Mouse (Mus musculus) CH12.LX (cell line): ENCODE results near the gene Cstb. TPM values are rescaled to one million over a fixed set of nuclear protein-coding genes. Genes with fewer than 3 reads are reported as not detected.
A peak's percentile ranks its signal among the peaks of the same experiment; 100 is the strongest.

Experiments used
- DNase-seq: peaks from one replicate; pipeline ENCODE4 v3.0.0-alpha.2; 2013; ENCODE audit errors: extremely low read depth
- H3K27ac ChIP-seq: 2 replicates; pipeline ENCODE4 v1.5.1; 2012; ENCODE audit warnings: low read depth, mild to moderate bottlenecking, control low read depth, moderate library complexity; ENCODE audit not compliant: insufficient read depth
- H3K27me3 ChIP-seq: replicated peaks from 2 replicates; pipeline ENCODE3; 2012; ENCODE audit warnings: inconsistent platforms
- H3K36me3 ChIP-seq, 2 experiments: replicated peaks in 1 of 2; 2 replicates each; pipeline versions ENCODE3 to v1.6.1; 2012; ENCODE audit warnings: inconsistent platforms in 1 of 2, low read length in 1 of 2, mild to moderate bottlenecking in 1 of 2, mixed read lengths in 1 of 2, moderate library complexity in 1 of 2; ENCODE audit not compliant: control insufficient read depth in 1 of 2, insufficient read depth in 1 of 2
- H3K4me1 ChIP-seq, 2 experiments: 2 replicates each; pipeline ENCODE4 v1.6.1; 2012; ENCODE audit warnings: inconsistent platforms in 1 of 2, moderate library complexity in 1 of 2; ENCODE audit not compliant: insufficient read depth in 2 of 2, control insufficient read depth in 1 of 2
- H3K4me2 ChIP-seq: 2 replicates; pipeline ENCODE4 v1.6.1; 2012; ENCODE audit warnings: low read depth, mild to moderate bottlenecking, control low read depth; ENCODE audit not compliant: poor library complexity, insufficient read depth, severe bottlenecking
- H3K4me3 ChIP-seq, 3 experiments: fragments of 150-350 bp in 1 of 3; sonication (generic) in 1 of 3; replicated peaks in 1 of 3; 2 replicates each; pipeline versions ENCODE3 to v1.5.1; 2011 to 2012; ENCODE audit warnings: low read depth in 2 of 3, low read length in 2 of 3, mild to moderate bottlenecking in 2 of 3, moderate library complexity in 2 of 3, control low read depth in 1 of 3, improper control_type of control experiment in 1 of 3, inconsistent platforms in 1 of 3, mixed read lengths in 1 of 3; ENCODE audit not compliant: poor library complexity in 1 of 3
- H3K79me2 ChIP-seq: replicated peaks from 2 replicates; pipeline ENCODE4 v1.6.1; 2012; ENCODE audit warnings: mild to moderate bottlenecking, moderate library complexity; ENCODE audit not compliant: control insufficient read depth, poor library complexity, insufficient read depth, severe bottlenecking; ENCODE audit errors: extremely low read depth
- H3K9ac ChIP-seq: 2 replicates; pipeline ENCODE4 v1.6.1; 2012; ENCODE audit warnings: low read depth, mild to moderate bottlenecking, control low read depth, moderate library complexity; ENCODE audit not compliant: insufficient read depth
- H3K9me3 ChIP-seq: replicated peaks from 2 replicates; pipeline ENCODE3; 2012; ENCODE audit warnings: low read length, inconsistent platforms, mixed read lengths
- BHLHE40 ChIP-seq: IDR thresholded peaks from 2 replicates; pipeline ENCODE4 v1.6.1; 2011; ENCODE audit warnings: mild to moderate bottlenecking, low read depth, low read length, improper control_type of control experiment
- CHD1 ChIP-seq: IDR thresholded peaks from 2 replicates; pipeline ENCODE4 v1.6.1; 2012; ENCODE audit warnings: low read depth, low read length, improper control_type of control experiment, inconsistent platforms
- CHD2 ChIP-seq: IDR thresholded peaks from 2 replicates; pipeline ENCODE4 v1.6.1; 2011; ENCODE audit warnings: low read length, improper control_type of control experiment
- EP300 ChIP-seq: IDR thresholded peaks from 2 replicates; pipeline ENCODE4 v1.6.1; 2011; ENCODE audit warnings: low read length, improper control_type of control experiment
- ETS1 ChIP-seq: conservative IDR thresholded peaks from 2 replicates; pipeline ENCODE4 v1.6.1; 2012; ENCODE audit warnings: low read depth, mild to moderate bottlenecking, inconsistent platforms, low read length, improper control_type of control experiment, moderate library complexity
- JUN ChIP-seq: IDR thresholded peaks from 2 replicates; pipeline ENCODE4 v1.6.1; 2011; ENCODE audit warnings: low read depth, mild to moderate bottlenecking, low read length, improper control_type of control experiment, moderate library complexity; ENCODE audit not compliant: insufficient read depth
- KAT2A ChIP-seq: IDR thresholded peaks from 2 replicates; pipeline ENCODE4 v1.6.1; 2012; ENCODE audit warnings: low read length, improper control_type of control experiment, inconsistent platforms; ENCODE audit not compliant: insufficient replicate concordance
- MAX ChIP-seq: IDR thresholded peaks from 2 replicates; pipeline ENCODE4 v1.6.1; 2011; ENCODE audit warnings: low read length, improper control_type of control experiment
- MEF2A ChIP-seq: IDR thresholded peaks from 2 replicates; pipeline ENCODE4 v1.6.1; 2014; ENCODE audit warnings: low read depth, mild to moderate bottlenecking, inconsistent platforms, low read length, improper control_type of control experiment, borderline replicate concordance
- NRF1 ChIP-seq: IDR thresholded peaks from 2 replicates; pipeline ENCODE4 v1.6.1; 2014; ENCODE audit warnings: low read depth, mild to moderate bottlenecking, inconsistent platforms, low read length, improper control_type of control experiment, moderate library complexity
- POLR2AphosphoS2 ChIP-seq: IDR thresholded peaks from 2 replicates; pipeline ENCODE4 v1.6.1; 2011; ENCODE audit warnings: low read depth, low read length, improper control_type of control experiment
- RAD21 ChIP-seq: IDR thresholded peaks from 2 replicates; pipeline ENCODE4 v1.6.1; 2011; ENCODE audit warnings: low read depth, mild to moderate bottlenecking, low read length, improper control_type of control experiment, moderate library complexity
- RCOR1 ChIP-seq: conservative IDR thresholded peaks from 2 replicates; pipeline ENCODE4 v1.6.1; 2012; ENCODE audit warnings: low read depth, mild to moderate bottlenecking, inconsistent platforms, low read length, improper control_type of control experiment
- TBP ChIP-seq: conservative IDR thresholded peaks from 2 replicates; pipeline ENCODE4 v1.6.1; 2011; ENCODE audit warnings: low read depth, low read length, improper control_type of control experiment
- TCF12 ChIP-seq: IDR thresholded peaks from 2 replicates; pipeline ENCODE4 v1.6.1; 2014; ENCODE audit warnings: low read depth, mild to moderate bottlenecking, inconsistent platforms, low read length, improper control_type of control experiment
- UBTF ChIP-seq: IDR thresholded peaks from 2 replicates; pipeline ENCODE4 v1.6.1; 2012; ENCODE audit warnings: low read depth, mild to moderate bottlenecking, inconsistent platforms, low read length, improper control_type of control experiment, moderate library complexity
- USF1 ChIP-seq: IDR thresholded peaks from 2 replicates; pipeline ENCODE4 v1.6.1; 2014; ENCODE audit warnings: low read depth, mild to moderate bottlenecking, inconsistent platforms, low read length, improper control_type of control experiment
- USF2 ChIP-seq: conservative IDR thresholded peaks from 2 replicates; pipeline ENCODE4 v1.6.1; 2011; ENCODE audit warnings: low read depth, low read length, improper control_type of control experiment
- ZNF384 ChIP-seq: IDR thresholded peaks from 2 replicates; pipeline ENCODE4 v1.6.1; 2012; ENCODE audit warnings: low read depth, low read length, improper control_type of control experiment, inconsistent platforms
- dilution Hi-C: fragments of 300-500 bp; cut with MboI; formaldehyde crosslinking; loops from 2 replicates; pipeline ENCODE4 v1.14.3; 2020; ENCODE audit warnings: low sequenced_read_pairs; ENCODE audit not compliant: extremely low pct_unique_long_range_greater_than_20kb, extremely low pct_ligation_motif_present
- in situ Hi-C: fragments of 300-500 bp; cut with MboI; formaldehyde crosslinking; loops from 3 replicates; pipeline ENCODE4 v1.14.3; 2019; ENCODE audit warnings: low sequenced_read_pairs, low pct_ligation_motif_present, low pct_unique_long_range_greater_than_20kb, mixed read lengths
- polyA plus RNA-seq: library from polyadenylated mRNA; unstranded; fragments of >175 nt; gene quantifications from 2 replicates; pipeline ENCODE4 v1.2.1, GENCODE M21; 2012; ENCODE audit warnings: low read depth; ENCODE audit not compliant: insufficient read length
- total RNA-seq, 2 experiments: library from RNA; depleted of rRNA; stranded (reverse); fragments of 300-350 nt in 1 of 2; fragments of >200 nt in 1 of 2; gene quantifications; 2 replicates each; pipeline ENCODE4 v1.2.3; 2012 to 2014

The Cstb gene
- total and polyA plus RNA-seq, 3 experiments: 139 to 226 (median 194) TPM

- TF ChIP-seq USF1 (no peak), RAD21 (peak; percentile 52)
Observed at GRCm38 (mm10) chr10:78395819-78396624, 29.4 kb upstream of the Cstb start (continued).

GRCm38 (mm10) chr10:78396625-78396885 is 28.9 kb upstream of the Cstb start:
- H3K27me3 ChIP-seq: peaks cover 6% of the 10 kb centered on the region
- no peak for DNase-seq
- peaks cover 24 to 30% of the 10 kb centered on the region in 2 experiments for H3K36me3 ChIP-seq
- no peak overlapping the region for H3K9ac ChIP-seq
- H3K4me3 ChIP-seq: no peak overlapping the region
- H3K27ac ChIP-seq: no peak overlapping the region
- TF ChIP-seq UBTF (0 out of 2 replicates have a peak, but pooled peaks have one; percentile 12), EP300 (no peak), MAX (no peak), TBP (no peak)
- H3K79me2 ChIP-seq: no peaks in the 10 kb centered on the region
- dilution Hi-C loops (no loop called here), in situ Hi-C loops (loop anchor here (25.0 kb wide), 1 partner anchor 359 kb away; the partner anchor contains the start of genes Aire and Dnmt3l)
- H3K4me2 ChIP-seq: no peak overlapping the region
- H3K4me1 ChIP-seq: peaks cover 14 to 63% of the 10 kb centered on the region in 2 experiments
- peaks cover 3% of the 10 kb centered on the region for H3K9me3 ChIP-seq

GRCm38 (mm10) chr10:78399090-78399657 is 26.3 kb upstream of the Cstb start:
- Histone ChIP-seq H3K4me2 (no peak overlapping the region), H3K4me1 (peaks cover 10 to 54% of the 10 kb centered on the region in 2 experiments), H3K79me2 (no peaks in the 10 kb centered on the region), H3K4me3 (no peak overlapping the region), H3K9ac (no peak overlapping the region), H3K36me3 (peaks cover 50 to 56% of the 10 kb centered on the region in 2 experiments), H3K9me3 (peaks cover 3% of the 10 kb centered on the region), H3K27me3 (no peaks in the 10 kb centered on the region), H3K27ac (no peak overlapping the region)
- dilution Hi-C loops (no loop called here), in situ Hi-C loops (loop anchor here (25.0 kb wide), 1 partner anchor 362 kb away; the partner anchor contains the start of genes Aire and Dnmt3l)
- TF ChIP-seq RCOR1 (no peak), MEF2A (no peak), ZNF384 (no peak), CHD2 (no peak), POLR2AphosphoS2 (no peak), ETS1 (peak; percentile 62; the same call in 1 of the 2 replicates), TBP (no peak), JUN (no peak), USF2 (no peak), CHD1 (no peak), UBTF (no peak), NRF1 (peak; percentile 74), KAT2A (no peak), USF1 (no peak), BHLHE40 (peak; percentile 36; the same call in 1 of the 2 replicates), TCF12 (peak; percentile 36; the same call in 1 of the 2 replicates)
- peak; percentile 77 for DNase-seq
